Mouse (Mus musculus): ENCODE measurements around the gene Sgsh.
"Not testable (repeated sequence)": the region's sequence is repeated elsewhere in the genome, so short reads cannot be mapped to it uniquely, and the experiment has no call there.

Gene Sgsh

DNA sequence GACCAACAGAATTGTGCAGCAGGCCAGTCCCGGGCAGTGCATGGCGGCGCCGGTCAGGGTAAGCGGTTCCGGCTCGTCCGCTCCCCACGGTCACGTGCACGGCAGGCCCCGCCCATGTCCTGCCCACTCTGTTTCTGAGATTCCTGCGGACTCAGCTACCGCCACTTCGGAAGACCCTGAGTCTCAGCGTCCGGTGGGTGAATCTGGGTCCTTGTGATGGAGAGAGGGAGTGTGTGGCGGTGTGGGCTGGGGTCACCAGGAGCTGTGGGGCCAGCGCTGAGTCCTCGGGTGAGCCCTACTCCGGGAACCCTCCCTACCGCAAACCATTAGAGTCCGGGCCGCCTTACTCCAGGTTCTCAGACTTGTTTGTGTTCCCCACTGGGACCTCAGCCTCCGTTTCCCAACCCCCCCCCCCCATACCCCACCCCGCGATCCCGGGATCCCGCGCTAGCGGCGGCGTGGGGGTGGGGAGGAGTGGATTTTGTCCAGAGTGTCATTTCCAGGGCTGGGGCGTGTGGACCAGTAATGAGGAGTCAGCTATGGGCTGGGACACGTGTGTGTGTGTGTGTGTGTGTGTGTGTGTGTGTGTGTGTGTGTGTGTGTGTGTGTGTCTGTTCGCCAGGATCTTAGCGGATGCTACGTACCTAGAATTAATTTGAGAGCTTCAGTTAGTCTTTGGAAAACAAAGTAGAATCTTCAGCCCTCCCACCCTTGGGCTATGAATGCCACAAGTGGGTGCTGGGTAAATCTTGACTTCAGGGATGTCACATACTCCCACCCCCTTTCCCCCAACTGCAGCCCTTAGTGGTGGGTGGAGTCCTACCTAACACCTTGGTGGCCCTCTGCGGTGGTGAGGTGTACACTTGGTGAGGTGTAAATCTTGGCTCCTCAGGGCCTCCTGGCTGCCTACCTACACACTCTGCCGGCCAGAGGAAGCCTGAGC lies at the start of gene Sgsh, which contains the start of gene Slc26a11:
Sgsh (minus strand) TSS at position 94 of the 943 bp plus-strand sequence.
Slc26a11 (plus strand) TSS at position 115 of the 943 bp plus-strand sequence.
- DNase-seq = peak; percentile 94

DNA sequence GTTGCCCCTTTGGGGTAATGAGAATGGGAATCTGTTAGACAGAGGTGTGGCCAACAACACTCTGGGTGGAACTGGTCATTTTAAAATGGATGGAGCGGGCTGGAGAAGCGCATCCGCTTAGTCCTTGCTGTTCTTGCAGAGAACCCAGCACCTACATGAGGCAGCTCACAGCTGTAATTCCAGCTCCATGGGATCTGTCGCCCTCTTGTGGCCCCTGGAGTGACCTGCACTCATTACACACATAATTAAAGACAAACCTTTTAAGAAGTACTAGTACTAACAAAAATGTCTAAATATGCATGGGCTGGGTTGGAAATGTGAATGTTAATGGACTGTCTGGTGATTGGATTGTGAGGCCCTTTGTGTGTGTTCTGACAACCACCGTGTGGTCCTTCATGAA lies 49.3 kb upstream of the Sgsh start:
- DNase-seq = peak; percentile 55

DNA sequence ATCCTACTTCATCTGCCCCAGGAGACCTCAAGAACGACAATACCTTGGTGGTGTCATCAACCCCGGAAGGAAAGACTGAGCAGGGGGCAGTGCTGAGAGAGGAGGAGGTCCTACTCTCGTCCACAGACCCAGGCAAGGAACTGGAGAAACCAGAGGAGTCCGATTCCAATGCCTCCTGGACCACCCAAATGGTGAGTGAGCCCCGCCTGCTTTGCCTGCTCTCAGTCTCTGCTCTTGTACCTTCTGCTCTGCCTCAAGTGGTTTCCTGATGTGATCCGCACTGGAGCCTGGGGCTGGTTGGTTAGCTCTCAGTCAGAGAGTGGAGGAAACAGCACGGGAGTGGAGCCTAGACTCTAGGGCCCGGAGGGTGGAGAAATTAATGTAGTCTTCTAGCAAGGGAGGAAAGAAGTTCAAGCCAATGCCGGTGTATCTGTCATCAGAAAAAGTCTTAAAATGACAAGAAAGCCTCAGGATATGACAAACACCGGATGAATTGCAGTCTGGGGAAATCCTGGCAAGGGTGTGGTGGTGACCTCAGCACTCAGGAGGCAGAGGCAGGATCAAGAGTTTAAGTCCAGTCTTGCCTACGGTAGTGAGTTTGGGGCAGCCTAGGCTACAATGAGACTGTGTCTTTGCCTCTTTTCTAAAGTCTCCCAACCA lies 47.3 kb upstream of the Sgsh start:
- no peak for DNase-seq

GRCm38 (mm10) chr11:119396461-119396860 lies 41.1 kb upstream of the Sgsh start:
- no peak for DNase-seq

DNA sequence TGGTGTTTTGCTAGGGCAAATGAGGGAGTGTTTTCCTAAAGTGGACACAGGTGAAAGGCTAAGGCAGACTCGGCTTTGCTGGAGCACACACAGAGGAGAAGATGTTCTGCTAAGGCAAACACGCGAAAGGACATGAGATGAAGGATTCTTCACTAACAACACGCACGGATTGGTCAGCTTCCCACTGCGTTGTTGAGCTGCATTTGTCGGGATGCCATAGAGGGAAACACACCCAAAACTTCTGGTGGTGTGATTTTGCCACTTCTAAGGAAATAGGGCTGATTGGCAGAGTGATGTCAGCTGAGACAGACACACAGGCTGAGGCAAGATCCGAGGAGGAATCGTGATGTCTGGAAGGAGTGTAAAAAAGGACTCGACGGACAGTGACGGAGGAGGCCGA lies 40.6 kb upstream of the Sgsh start:
- no peak for DNase-seq

DNA sequence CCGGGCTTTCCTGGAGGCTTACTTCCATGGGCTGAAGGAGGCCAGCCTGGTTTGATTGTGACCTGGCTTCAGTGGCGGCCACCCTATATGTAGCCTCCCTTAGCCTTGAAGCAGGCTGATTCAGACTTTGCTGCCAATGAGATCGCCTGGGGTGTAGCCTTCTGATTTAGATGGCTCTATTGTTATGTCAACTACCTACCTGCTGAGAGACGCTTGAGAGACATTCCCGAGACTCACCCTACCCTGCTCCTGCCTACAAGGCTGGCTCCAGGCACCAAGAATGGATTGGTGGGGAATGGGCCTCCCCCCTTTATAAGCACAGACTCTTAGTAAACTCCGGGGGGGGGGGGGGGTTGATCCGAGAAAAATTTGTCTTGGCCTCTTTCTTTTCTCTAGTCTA lies 40.1 kb upstream of the Sgsh start:
- DNase-seq = no peak

GRCm38 (mm10) chr11:119394210-119394609 lies 38.9 kb upstream of the Sgsh start:
- DNase-seq = no peak

- DNase-seq = no peak
Measured at GRCm38 (mm10) chr11:119393483-119393804, 38.1 kb upstream of the Sgsh start.

DNA sequence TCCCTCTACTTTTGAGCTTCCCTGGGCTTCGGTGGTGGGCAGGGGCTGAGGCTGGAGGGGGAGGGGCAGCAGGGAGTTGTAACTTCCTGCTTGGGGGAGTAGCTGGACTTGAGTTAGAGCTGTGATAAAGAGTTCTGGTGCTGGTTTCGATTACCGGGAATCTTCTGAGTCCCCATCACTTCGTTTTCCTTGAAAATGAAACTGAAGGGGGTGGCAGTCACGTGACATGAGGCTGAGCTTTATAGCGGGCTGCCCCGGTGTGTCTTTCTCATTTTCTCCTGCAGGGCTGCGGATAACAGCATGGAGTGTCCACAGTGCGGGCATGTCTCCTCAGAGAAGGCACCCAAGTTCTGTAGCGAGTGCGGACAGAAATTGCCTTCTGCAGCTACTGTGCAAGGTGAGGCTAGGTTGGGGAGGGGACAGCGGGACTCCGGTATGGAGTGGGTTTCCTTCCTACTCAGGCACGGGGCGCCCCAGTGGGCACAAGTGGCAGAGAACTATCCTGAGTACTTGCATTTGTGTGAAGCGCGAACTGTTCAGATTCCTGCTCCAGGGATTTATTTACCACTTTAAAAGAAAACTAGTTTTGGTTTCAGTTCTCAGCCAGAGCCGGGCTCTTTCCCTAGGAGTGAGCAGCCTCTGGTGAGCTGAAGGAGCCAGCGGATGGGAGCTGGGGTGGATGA lies 37.6 kb upstream of the Sgsh start, which contains the start of gene Rnf213:
Rnf213 (plus strand) TSS at position 301 of the 683 bp plus-strand sequence.
- peak; percentile 78 for DNase-seq

DNA sequence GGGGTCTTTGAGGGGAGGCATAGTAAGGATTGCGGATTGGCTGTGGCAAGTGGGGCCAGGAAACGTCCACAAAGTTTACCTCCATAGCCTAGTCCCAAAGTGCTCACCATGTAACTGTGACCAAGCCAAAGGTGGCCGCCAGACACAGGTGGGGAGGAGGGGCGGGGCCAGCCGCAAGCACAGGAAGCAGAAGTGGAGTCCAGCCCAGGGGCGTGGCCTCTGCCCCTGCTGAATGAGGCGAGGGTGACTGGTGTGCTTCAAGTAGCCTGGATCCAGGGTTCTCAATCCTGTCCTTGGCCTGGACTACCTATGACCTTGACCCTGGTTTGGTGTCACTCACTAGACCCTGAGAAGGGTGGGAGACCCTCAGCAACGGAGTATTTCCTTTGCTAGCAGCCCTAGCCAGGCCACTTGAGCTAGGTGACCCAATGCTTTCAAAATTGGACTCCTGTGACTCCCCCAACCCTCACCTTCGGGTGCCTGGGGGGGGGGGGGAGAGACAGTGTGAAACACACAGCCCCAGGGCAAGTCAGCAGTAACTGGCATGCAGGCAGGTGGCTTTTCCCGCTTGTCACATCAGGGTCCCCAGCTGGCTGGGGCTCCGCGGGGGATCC lies 36.8 kb upstream of the Sgsh start:
- DNase-seq = peak; percentile 84

DNA sequence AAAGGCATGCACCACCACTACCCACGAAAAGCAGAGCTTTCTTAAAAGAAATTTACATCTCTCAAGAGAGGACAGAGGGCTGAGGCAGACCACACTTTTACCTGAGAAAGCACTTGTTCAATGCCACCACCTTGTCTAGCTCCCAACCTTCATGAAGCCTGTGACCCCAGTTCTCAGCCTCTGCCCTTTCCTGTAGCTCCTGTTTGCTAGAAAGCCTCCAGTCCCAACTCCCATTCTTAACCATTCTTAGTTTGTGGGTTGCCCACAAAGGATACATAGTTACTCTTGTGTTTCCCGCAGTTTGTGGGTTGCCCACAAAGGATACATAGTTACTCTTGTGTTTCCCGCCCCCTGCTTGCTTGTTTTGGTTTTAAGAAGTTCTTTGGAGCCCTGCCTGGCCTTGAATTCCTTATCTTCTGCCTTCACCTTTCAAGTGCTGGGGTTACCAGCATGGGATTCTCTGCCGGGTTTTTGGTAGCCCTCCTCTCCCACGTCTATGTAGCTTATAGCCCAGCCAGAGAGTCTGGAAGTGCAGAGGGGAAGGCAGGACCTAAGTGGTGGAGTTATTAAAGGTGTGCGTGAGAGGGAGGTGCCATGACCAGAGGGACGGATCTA lies 36.2 kb upstream of the Sgsh start:
- peak; percentile 7 for DNase-seq

DNA sequence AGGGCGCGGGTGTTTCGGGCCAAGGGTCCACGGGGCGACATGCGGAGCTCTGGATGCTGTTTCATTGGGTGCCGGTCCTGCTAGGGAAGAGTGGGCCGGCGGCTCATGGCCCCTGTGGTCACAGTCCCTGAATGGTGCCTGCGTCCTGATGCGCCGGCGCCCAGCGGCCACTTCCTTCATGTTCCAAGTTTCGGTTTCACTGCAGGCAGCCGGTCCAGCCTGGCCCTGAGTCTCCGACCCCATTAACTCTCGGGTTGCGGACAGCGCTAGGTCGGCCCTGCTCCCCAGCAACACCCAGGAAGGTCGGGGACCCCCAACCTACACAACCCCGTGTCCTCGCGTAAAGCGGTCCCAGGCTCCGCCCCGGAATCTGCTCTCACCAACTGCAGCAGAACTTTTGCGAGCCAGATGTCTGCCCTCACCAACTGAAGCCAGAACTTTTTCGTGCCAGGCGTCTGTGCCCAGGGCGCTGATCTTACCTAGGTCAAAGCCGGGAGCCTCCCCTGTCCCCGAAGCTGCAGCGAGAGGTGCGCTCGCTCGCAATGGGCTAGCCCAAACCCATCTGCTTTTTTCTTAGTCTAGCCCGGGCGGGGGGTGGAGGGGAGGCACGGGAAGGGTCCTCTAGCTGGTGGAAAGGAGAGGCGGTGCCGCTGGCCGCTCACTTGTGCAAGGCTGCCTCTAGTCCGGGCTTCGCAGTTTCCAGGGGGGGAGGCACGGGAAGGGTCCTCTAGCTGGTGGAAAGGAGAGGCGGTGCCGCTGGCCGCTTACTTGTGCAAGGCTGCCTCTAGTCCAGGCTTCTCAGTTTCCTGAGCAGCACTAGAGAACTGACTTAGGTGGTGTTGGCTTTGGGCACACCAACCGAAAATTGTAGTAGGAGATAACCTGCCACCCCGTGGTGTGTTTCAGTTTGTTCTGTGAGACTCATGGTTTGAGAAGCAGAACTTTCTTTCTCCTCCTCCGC lies 35.2 kb upstream of the Sgsh start:
- DNase-seq = peak; percentile 85

DNA sequence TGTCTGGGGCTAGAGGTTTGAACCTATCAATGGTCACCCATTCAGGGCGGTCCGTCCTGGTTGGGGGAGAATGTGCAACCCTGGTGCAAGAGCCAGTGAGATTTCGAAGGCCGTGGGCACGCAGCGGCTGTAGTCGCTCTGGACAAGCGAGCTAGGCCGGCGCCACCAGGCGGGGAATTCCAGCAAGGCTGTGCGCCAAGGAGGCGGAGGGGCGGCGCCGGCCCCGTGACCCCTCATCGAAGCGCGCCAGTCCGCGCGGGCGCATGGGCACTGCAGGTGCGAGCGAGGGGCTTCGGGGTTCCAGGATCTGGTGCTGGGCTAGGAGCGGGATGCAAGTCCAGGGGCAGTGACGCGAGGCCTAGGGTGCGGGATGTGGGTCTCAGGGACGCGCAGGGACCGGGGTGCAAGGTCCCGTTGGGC lies 34.5 kb upstream of the Sgsh start:
- DNase-seq = peak; percentile 89

DNA sequence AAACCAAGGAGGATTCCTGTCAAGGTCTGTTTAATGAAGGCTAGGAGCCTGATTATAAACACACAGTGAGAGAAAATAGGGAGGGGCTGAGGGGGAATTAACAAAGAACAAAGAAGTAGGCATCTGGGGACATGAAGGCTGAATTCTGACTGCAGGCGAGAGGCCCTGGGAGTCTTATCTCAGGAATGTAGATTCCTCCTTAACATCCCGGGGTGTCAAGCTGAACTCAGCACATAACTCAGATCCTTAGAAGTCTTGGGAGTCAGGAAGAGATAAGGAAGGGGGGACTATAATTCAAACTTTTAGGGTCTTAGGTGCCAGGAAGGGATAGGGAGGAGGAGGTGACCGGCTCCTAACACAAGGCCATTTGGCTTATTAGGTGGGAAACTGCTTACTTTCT lies 31.9 kb upstream of the Sgsh start:
- not testable (repeated sequence) for DNase-seq

GRCm38 (mm10) chr11:119386306-119386705 lies 31.0 kb upstream of the Sgsh start:
- DNase-seq = no peak

DNA sequence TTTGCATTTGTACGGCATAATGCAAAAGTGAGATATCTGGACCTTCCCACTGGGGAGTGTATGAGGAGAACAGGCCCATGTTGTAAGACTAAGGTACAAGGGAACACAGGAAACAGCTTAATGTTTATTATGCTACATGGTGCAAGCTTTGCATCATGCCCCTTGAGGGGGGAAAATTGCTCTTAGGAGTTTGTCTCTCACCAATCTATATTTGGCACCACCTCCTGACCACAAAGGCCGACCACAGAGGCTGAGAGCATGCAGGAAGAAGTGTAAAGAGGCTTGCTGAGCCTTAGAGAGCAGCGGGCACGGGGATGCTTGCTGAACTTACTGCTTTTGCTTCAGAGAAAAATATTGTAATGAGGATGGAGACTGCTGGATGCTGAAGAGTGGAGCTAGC lies 29.6 kb upstream of the Sgsh start:
- no peak for DNase-seq

DNA sequence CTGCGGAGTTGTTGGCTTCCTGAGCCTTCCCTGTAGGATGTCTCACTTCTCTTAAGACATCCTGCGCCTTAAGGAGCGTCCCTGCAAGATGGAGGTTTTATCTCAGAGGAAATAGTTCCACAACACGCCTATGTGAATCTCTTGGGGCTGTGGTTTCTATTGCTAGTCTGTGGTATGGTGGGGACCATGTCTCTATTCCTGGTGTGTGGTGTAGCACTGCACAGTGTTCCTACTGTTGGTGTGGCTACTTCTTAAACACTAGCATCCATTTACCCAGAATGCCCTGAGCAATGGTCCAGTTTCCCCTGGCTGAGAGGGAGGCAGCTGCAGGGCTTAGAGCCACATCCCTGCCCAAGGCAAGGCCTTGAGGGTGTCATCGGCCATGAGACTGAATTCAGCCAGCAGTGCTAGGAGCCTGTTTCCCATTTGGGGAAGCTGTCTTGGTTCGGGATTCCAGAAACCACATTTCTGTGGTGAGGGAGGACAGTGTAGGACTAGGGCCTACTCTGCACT lies 27.1 kb upstream of the Sgsh start:
- no peak for DNase-seq

DNA sequence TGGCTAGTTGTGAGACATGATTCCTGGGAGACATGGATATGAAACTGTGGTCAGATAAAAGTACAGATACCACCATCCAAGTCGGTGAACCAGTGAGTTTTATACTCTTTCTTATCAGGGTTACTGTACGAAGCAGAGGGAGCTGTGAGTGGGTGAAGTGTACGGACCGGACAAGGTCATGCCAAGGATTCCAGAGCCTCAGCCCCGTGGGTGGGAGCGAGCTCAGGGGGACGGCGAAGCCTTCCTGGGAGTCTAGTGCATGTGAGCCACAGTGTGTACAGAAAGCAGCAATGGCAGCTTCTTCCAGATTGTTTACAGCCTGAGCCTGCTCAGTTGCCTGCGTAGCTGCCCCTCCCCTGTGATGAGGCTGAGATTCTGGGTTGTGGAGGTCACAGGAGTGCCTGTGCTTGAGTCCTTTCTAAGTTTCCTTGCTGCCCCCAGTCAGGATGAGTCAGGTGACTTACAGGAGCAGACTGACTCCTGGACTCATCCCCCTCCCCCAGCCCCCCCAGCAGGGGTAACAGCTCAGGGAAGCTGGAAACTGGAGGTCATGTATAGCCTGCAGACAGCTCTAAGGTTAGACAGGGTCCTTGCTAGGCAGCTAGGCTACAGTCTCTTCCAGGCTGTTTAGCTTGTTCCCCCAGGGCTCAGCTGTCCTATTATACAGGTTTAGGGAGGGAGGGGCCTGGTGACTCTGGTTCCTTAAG lies 26.4 kb upstream of the Sgsh start:
- no peak for DNase-seq

GRCm38 (mm10) chr11:119378551-119378950 lies 23.2 kb upstream of the Sgsh start:
- no peak for DNase-seq

GRCm38 (mm10) chr11:119377326-119377725 lies 22.0 kb upstream of the Sgsh start:
- no peak for DNase-seq

Data from kidney, adult 18-20 months (tissue).